Mouse (Mus musculus) adrenal gland, postnatal 25 days (tissue): ENCODE measurements around the gene Dbx1. TPM values are rescaled to one million over a fixed set of nuclear protein-coding genes. Genes with fewer than 3 reads are reported as not detected.

Experiments used
- DNase-seq: peaks from one replicate; pipeline ENCODE4 v3.0.0; 2021; ENCODE audit warnings: mixed read lengths
- long read RNA-seq: library from polyadenylated mRNA; stranded (forward); transcript quantifications from one replicate; pipeline ENCODE4 v2.0.0, GENCODE M21; 2021
- total RNA-seq: library from RNA; stranded (reverse); gene quantifications from 2 replicates; pipeline ENCODE4 v1.2.3, GENCODE M21; 2021

Gene Dbx1
- total RNA-seq, result not detected in 2 replicates
- long read RNA-seq, result 0 reads

GRCm38 (mm10) chr7:49636491-49637115 lies at the start of gene Dbx1:
Gene Dbx1 (minus strand): TSS chr7:49636849.
- no peak for DNase-seq

GRCm38 (mm10) chr7:49678826-49679377 lies 42.3 kb upstream of the Dbx1 start:
- no peak for DNase-seq

- DNase-seq, result no peak
Observed at GRCm38 (mm10) chr7:49678100-49678825, 41.6 kb upstream of the Dbx1 start.

- no peak for DNase-seq
Observed at GRCm38 (mm10) chr7:49677166-49677565, 40.5 kb upstream of the Dbx1 start.

GRCm38 (mm10) chr7:49676627-49677026 lies 40.0 kb upstream of the Dbx1 start:
- no peak for DNase-seq

GRCm38 (mm10) chr7:49668260-49668857 lies 31.7 kb upstream of the Dbx1 start:
- no peak for DNase-seq

GRCm38 (mm10) chr7:49663575-49663974 lies 26.9 kb upstream of the Dbx1 start:
- DNase-seq, result no peak

- DNase-seq, result no peak
Observed at GRCm38 (mm10) chr7:49662492-49663026, 25.9 kb upstream of the Dbx1 start.

- DNase-seq, result no peak
Observed at GRCm38 (mm10) chr7:49661811-49662491, 25.3 kb upstream of the Dbx1 start.

- DNase-seq, result no peak
Observed at GRCm38 (mm10) chr7:49640709-49641305, 4.2 kb upstream of the Dbx1 start.

- DNase-seq, result no peak
Observed at GRCm38 (mm10) chr7:49639864-49640708, 3.4 kb upstream of the Dbx1 start.

- no peak for DNase-seq
Observed at GRCm38 (mm10) chr7:49638941-49639776, 2.5 kb upstream of the Dbx1 start.

- no peak for DNase-seq
Observed at GRCm38 (mm10) chr7:49637851-49638663, 1.4 kb upstream of the Dbx1 start.

GRCm38 (mm10) chr7:49637281-49637680 lies 632 bp upstream of the Dbx1 start:
- DNase-seq, result no peak

- no peak for DNase-seq
Observed at GRCm38 (mm10) chr7:49635971-49636370, 678 bp downstream of the Dbx1 start.

- no peak for DNase-seq
Observed at GRCm38 (mm10) chr7:49635074-49635621, 1.5 kb downstream of the Dbx1 start.

GRCm38 (mm10) chr7:49634291-49635073 lies 2.2 kb downstream of the Dbx1 start:
- DNase-seq, result no peak
